Mouse (Mus musculus): ENCODE results near the gene Spop.

DNA sequence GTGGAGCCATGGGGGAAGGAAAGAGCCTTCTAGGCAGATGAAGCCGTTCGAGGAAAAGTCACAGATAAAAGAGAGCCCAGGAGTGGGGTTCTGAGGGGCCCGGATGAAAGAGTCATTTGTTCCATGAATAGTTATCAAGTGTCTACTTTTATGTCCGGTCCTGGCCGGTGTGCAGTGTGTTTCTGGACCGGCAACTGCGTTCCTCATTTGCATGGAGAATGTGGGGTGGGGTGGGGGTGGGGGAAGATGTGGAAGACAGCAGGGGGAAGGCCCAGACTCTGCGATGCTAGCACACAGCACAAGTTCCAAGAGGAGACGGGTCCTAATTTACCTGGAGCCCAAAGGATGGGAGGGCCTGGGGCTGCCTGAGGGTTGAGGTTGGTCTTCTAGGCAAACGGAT, 105.4 kb downstream of the Spop start:
- no peak for TF ChIP-seq CTCF (IDR thresholded peaks at IDR 0.05; ENCODE audit: low read depth, low read length)
- no peak for TF ChIP-seq POLR2A (IDR thresholded peaks at IDR 0.05; ENCODE audit: borderline replicate concordance, low read depth, low read length)

All from bone marrow macrophage, adult 2 months (primary cell).